Mouse (Mus musculus) kidney, adult 8-10 months (tissue): ENCODE results near the gene Fam129a.

Experiments
- DNase-seq, 2 experiments: peaks; one replicate each; pipeline ENCODE4 v3.0.0; 2022

The Fam129a gene

DNA sequence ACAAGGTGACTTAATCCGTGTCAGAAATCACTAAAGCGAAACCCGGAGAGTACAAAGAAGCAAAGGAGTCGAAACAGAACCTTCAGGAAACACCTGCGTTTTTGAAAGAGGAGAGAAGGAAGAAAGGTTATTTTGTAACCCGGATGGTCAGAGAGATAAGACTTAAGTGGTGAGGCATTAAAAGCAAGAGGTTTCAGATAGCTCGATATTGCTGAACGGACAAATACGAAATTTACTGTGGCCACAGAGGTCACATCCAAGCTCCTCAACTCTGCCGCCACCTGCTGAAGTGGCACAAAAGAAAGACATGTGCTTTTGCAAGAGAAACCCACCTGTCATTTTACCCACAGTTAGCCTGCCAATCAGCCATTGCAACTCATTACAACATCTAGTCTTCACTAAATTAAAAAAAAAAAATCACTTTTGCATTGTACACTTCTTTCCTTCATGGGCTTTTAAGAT, 183.1 kb downstream of the Fam129a start:
- DNase-seq: peak; percentile 22 to 27

DNA sequence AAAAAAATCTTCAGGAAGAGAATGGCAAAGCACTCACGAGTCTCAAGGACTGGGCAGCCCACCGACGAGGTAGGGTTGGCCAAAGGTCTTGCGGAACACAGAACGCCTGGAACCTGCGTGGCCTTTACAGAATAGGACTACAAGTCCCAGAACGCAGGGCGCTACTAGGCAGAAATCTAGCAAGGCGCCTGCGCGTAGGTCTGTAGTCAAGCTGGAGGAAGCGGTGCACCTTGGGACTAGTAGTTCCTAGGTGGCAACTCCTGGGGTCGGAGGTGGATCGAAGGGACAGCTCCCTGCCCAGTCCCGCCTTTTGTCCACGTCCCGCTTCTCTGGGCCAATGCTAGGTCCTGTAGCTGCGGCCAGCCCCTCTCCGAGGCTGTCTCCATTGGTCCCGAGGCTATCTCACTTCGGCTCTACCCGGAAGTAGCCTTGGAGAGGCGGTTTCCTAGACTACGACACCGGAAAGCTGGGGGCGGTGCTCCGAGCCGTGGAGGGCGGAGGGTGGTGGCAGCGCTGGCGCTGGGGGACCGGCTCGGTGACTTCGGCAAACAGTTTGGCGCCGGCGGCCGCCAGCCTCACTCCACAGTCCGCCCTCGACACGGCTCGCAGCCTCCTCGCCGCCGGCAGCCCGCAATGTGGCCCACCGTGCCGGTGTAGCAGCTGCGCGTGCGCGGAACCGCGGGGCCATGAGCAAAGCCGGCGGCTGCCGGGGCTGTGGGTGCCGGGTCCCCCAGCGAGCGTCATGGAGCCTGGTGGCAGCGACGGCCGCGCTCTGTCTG, 184.1 kb downstream of the Fam129a start, which contains the start of gene Edem3:
TSS of gene Edem3 (plus strand) at position 491 of the 779 bp plus-strand sequence.
- DNase-seq: peak; percentile 99 to 100

- no peak for DNase-seq
These were observed 184.9 kb downstream of the Fam129a start for GRCm38 (mm10) chr1:151755660-151756424.

- peak in 1 of 2 experiments; percentile 12 for DNase-seq
These were observed 185.4 kb downstream of the Fam129a start for GRCm38 (mm10) chr1:151756425-151756728.

GRCm38 (mm10) chr1:151758301-151758700, 187.3 kb downstream of the Fam129a start:
- DNase-seq: no peak

- no peak for DNase-seq
These were observed 188.0 kb downstream of the Fam129a start for GRCm38 (mm10) chr1:151758991-151759390.

DNA sequence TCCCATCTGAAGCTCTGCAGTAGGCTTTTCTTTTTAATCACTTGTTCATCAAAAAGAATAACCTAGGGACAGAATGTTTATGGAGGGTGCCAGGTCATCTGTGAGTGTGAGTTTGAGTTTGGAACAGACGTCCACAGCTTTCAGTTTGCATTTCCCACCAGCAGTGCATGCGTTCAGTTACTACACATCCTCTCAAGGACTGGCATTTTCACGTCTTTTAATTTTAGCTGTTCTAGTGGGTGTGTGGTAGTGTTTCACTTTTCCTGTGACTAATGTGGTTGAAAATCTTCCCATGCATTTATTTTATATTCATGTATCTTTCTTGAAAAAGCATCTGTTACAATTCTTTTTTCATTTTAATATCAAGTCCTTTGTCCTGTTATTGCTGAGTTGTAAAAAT, 193.2 kb downstream of the Fam129a start:
- no peak for DNase-seq

- no peak for DNase-seq
These were observed 195.2 kb downstream of the Fam129a start for GRCm38 (mm10) chr1:151766166-151766565.

GRCm38 (mm10) chr1:151766976-151767654, 196.1 kb downstream of the Fam129a start:
- no peak for DNase-seq

GRCm38 (mm10) chr1:151769200-151769913, 198.4 kb downstream of the Fam129a start:
- DNase-seq: no peak
